Comparison of ENCODE assay signal across 38 mouse cellular contexts in genomic region chr16:59047579-59047978, GRCm38 (mm10). TPM values are rescaled to one million over a fixed set of nuclear protein-coding genes. Genes with fewer than 3 reads are reported as not detected.
"Had no signal": no experiment of that assay in that cellular context is flagged by ENCODE, and none has a peak within 500 bp of the region (broad histone marks: within the 10 kb centered on the region; RNA-seq: fewer than 3 reads in every experiment).

No protein-coding gene starts in this region.

- DNase-seq: left cerebral cortex, postnatal 4 days; liver; liver, embryonic 13.5 days; liver, postnatal 0 days; lung, adult 18-20 months; lung, adult 2 months; lung, embryonic 14.5 days; lung, postnatal 10 days; lung, postnatal 14 days; lung, postnatal 36 days; lung, postnatal 4 days; midbrain, embryonic 14.5 days had no signal

- ATAC-seq: liver, embryonic 12.5 days; liver, postnatal 0 days; lung, postnatal 0 days; midbrain, embryonic 13.5 days; midbrain, embryonic 15.5 days; midbrain, embryonic 16.5 days had no signal

- H3K36me3 ChIP-seq: limb, embryonic 10.5 days; limb, embryonic 12.5 days; limb, embryonic 13.5 days; limb, embryonic 15.5 days; liver, embryonic 12.5 days; liver, embryonic 13.5 days; liver, embryonic 15.5 days; lung, embryonic 15.5 days; midbrain, embryonic 10.5 days; midbrain, embryonic 12.5 days; midbrain, embryonic 13.5 days; midbrain, embryonic 15.5 days had no signal

- H3K27ac ChIP-seq: limb, embryonic 10.5 days; limb, embryonic 12.5 days; limb, embryonic 13.5 days; limb, embryonic 15.5 days; liver, embryonic 12.5 days; liver, embryonic 13.5 days; liver, embryonic 14.5 days; liver, embryonic 15.5 days; lung, embryonic 15.5 days; macrophage; midbrain, embryonic 10.5 days; midbrain, embryonic 12.5 days; midbrain, embryonic 13.5 days; midbrain, embryonic 15.5 days had no signal

- H3K4me1 ChIP-seq: limb, embryonic 10.5 days; limb, embryonic 12.5 days; limb, embryonic 13.5 days; limb, embryonic 15.5 days; liver, embryonic 12.5 days; liver, embryonic 13.5 days; liver, embryonic 15.5 days; lung, embryonic 15.5 days; megakaryocyte, embryonic 14.5 days; midbrain, embryonic 10.5 days; midbrain, embryonic 12.5 days; midbrain, embryonic 13.5 days; midbrain, embryonic 15.5 days had no signal

- H3K4me2 ChIP-seq: limb, embryonic 12.5 days; limb, embryonic 13.5 days; limb, embryonic 15.5 days; liver, embryonic 11.5 days; liver, embryonic 12.5 days; liver, embryonic 13.5 days; liver, embryonic 15.5 days; lung, embryonic 14.5 days; lung, embryonic 15.5 days; midbrain, embryonic 11.5 days; midbrain, embryonic 12.5 days; midbrain, embryonic 13.5 days; midbrain, embryonic 15.5 days had no signal

- H3K9ac ChIP-seq: limb, embryonic 12.5 days; limb, embryonic 13.5 days; limb, embryonic 15.5 days; liver, embryonic 12.5 days; liver, embryonic 13.5 days; liver, embryonic 14.5 days; liver, embryonic 15.5 days; liver, postnatal 0 days; lung, embryonic 14.5 days; lung, embryonic 15.5 days; midbrain, embryonic 12.5 days; midbrain, embryonic 13.5 days; midbrain, embryonic 15.5 days had no signal

- H3K9me3 ChIP-seq: limb, embryonic 10.5 days; limb, embryonic 12.5 days; limb, embryonic 13.5 days; limb, embryonic 15.5 days; liver, embryonic 13.5 days; liver, embryonic 15.5 days; lung, embryonic 15.5 days; midbrain, embryonic 10.5 days; midbrain, embryonic 12.5 days; midbrain, embryonic 13.5 days; midbrain, embryonic 15.5 days had no signal

- H3K27me3 ChIP-seq: limb, embryonic 12.5 days; limb, embryonic 13.5 days; limb, embryonic 15.5 days; liver, embryonic 12.5 days; liver, embryonic 13.5 days; liver, embryonic 15.5 days; lung, embryonic 15.5 days; megakaryocyte, embryonic 14.5 days; midbrain, embryonic 12.5 days; midbrain, embryonic 13.5 days; midbrain, embryonic 15.5 days had no signal

- H3K4me3 ChIP-seq: limb, embryonic 10.5 days; limb, embryonic 12.5 days; limb, embryonic 13.5 days; limb, embryonic 15.5 days; liver, embryonic 12.5 days; liver, embryonic 13.5 days; liver, embryonic 15.5 days; lung, embryonic 15.5 days; megakaryocyte, embryonic 14.5 days; midbrain, embryonic 10.5 days; midbrain, embryonic 12.5 days; midbrain, embryonic 13.5 days; midbrain, embryonic 15.5 days; myocyte had no signal

RNA-seq across cellular contexts. Expression of gene Olfr187, which starts 8.0 kb away (rescaled TPM):
- polyA plus RNA-seq: limb, embryonic 10.5 days; limb, embryonic 11.5 days; limb, embryonic 12.5 days; limb, embryonic 13.5 days; limb, embryonic 14.5 days; limb, embryonic 15.5 days; liver, adult 2 months; liver, embryonic 11.5 days; liver, embryonic 12.5 days; liver, embryonic 13.5 days; liver, embryonic 14.5 days; liver, embryonic 15.5 days; liver, embryonic 16.5 days; liver, postnatal 0 days; lung, adult 2 months; lung, embryonic 14.5 days; lung, embryonic 15.5 days; lung, embryonic 16.5 days; lung, postnatal 0 days; macrophage; midbrain, embryonic 10.5 days; midbrain, embryonic 11.5 days; midbrain, embryonic 12.5 days; midbrain, embryonic 13.5 days; midbrain, embryonic 14.5 days; midbrain, embryonic 15.5 days; midbrain, embryonic 16.5 days; midbrain, postnatal 0 days; myocyte; neural tube, embryonic 11.5 days had no signal

RNA-seq across cellular contexts. Expression of gene Olfr186, which starts 17.5 kb away (rescaled TPM):
- polyA plus RNA-seq: limb, embryonic 10.5 days; limb, embryonic 11.5 days; limb, embryonic 12.5 days; limb, embryonic 13.5 days; limb, embryonic 14.5 days; limb, embryonic 15.5 days; liver, adult 2 months; liver, embryonic 11.5 days; liver, embryonic 12.5 days; liver, embryonic 13.5 days; liver, embryonic 14.5 days; liver, embryonic 15.5 days; liver, embryonic 16.5 days; liver, postnatal 0 days; lung, adult 2 months; lung, embryonic 14.5 days; lung, embryonic 15.5 days; lung, embryonic 16.5 days; lung, postnatal 0 days; macrophage; midbrain, embryonic 10.5 days; midbrain, embryonic 11.5 days; midbrain, embryonic 12.5 days; midbrain, embryonic 13.5 days; midbrain, embryonic 14.5 days; midbrain, embryonic 15.5 days; midbrain, embryonic 16.5 days; midbrain, postnatal 0 days; myocyte; neural tube, embryonic 11.5 days had no signal

RNA-seq across cellular contexts. Expression of gene Olfr190, which starts 30.2 kb away (rescaled TPM):
- polyA plus RNA-seq: limb, embryonic 10.5 days; limb, embryonic 11.5 days; limb, embryonic 12.5 days; limb, embryonic 13.5 days; limb, embryonic 14.5 days; limb, embryonic 15.5 days; liver, adult 2 months; liver, embryonic 11.5 days; liver, embryonic 12.5 days; liver, embryonic 13.5 days; liver, embryonic 14.5 days; liver, embryonic 15.5 days; liver, embryonic 16.5 days; liver, postnatal 0 days; lung, adult 2 months; lung, embryonic 14.5 days; lung, embryonic 15.5 days; lung, embryonic 16.5 days; lung, postnatal 0 days; macrophage; midbrain, embryonic 10.5 days; midbrain, embryonic 11.5 days; midbrain, embryonic 12.5 days; midbrain, embryonic 13.5 days; midbrain, embryonic 14.5 days; midbrain, embryonic 15.5 days; midbrain, embryonic 16.5 days; midbrain, postnatal 0 days; myocyte; neural tube, embryonic 11.5 days had no signal

RNA-seq across cellular contexts. Expression of gene Olfr191, which starts 42.0 kb away (rescaled TPM):
- polyA plus RNA-seq: limb, embryonic 10.5 days; limb, embryonic 11.5 days; limb, embryonic 12.5 days; limb, embryonic 13.5 days; limb, embryonic 14.5 days; limb, embryonic 15.5 days; liver, adult 2 months; liver, embryonic 11.5 days; liver, embryonic 12.5 days; liver, embryonic 13.5 days; liver, embryonic 14.5 days; liver, embryonic 15.5 days; liver, embryonic 16.5 days; liver, postnatal 0 days; lung, adult 2 months; lung, embryonic 14.5 days; lung, embryonic 15.5 days; lung, embryonic 16.5 days; lung, postnatal 0 days; macrophage; midbrain, embryonic 10.5 days; midbrain, embryonic 11.5 days; midbrain, embryonic 12.5 days; midbrain, embryonic 13.5 days; midbrain, embryonic 14.5 days; midbrain, embryonic 15.5 days; midbrain, embryonic 16.5 days; midbrain, postnatal 0 days; myocyte; neural tube, embryonic 11.5 days had no signal

RNA-seq across cellular contexts. Expression of gene Olfr183, which starts 52.4 kb away (rescaled TPM):
- polyA plus RNA-seq: limb, embryonic 10.5 days; limb, embryonic 11.5 days; limb, embryonic 12.5 days; limb, embryonic 13.5 days; limb, embryonic 14.5 days; limb, embryonic 15.5 days; liver, adult 2 months; liver, embryonic 11.5 days; liver, embryonic 12.5 days; liver, embryonic 13.5 days; liver, embryonic 14.5 days; liver, embryonic 15.5 days; liver, embryonic 16.5 days; liver, postnatal 0 days; lung, adult 2 months; lung, embryonic 14.5 days; lung, embryonic 15.5 days; lung, embryonic 16.5 days; lung, postnatal 0 days; macrophage; midbrain, embryonic 10.5 days; midbrain, embryonic 11.5 days; midbrain, embryonic 12.5 days; midbrain, embryonic 13.5 days; midbrain, embryonic 14.5 days; midbrain, embryonic 15.5 days; midbrain, embryonic 16.5 days; midbrain, postnatal 0 days; myocyte; neural tube, embryonic 11.5 days had no signal
